Mouse (Mus musculus) hindbrain, embryonic 13.5 days (tissue): ENCODE measurements around the gene Mamld1. TPM values are rescaled to one million over a fixed set of nuclear protein-coding genes. Genes with fewer than 3 reads are reported as not detected.
A peak's percentile ranks its signal among the peaks of the same experiment; 100 is the strongest.
"Not testable (repeated sequence)": the region's sequence is repeated elsewhere in the genome, so short reads cannot be mapped to it uniquely, and the experiment has no call there.

Experiments used
- ATAC-seq: fragments of 200-750 bp; cut with Nextera tagmentation; 2 replicates; pipeline ENCODE4 v1.8.0; 2017; ENCODE audit warnings: moderate TSS enrichment; ENCODE audit not compliant: low FRiP score
- H3K27ac ChIP-seq: fragments of 300-500 bp; sonication (generic); 2 replicates; pipeline ENCODE4 v1.5.1; 2015; ENCODE audit warnings: inconsistent platforms, mild to moderate bottlenecking, moderate library complexity
- H3K27me3 ChIP-seq: fragments of 300-500 bp; sonication (generic); 2 replicates; pipeline ENCODE4 v1.6.1; 2015; ENCODE audit warnings: mild to moderate bottlenecking, inconsistent platforms
- H3K36me3 ChIP-seq: fragments of 300-500 bp; sonication (generic); 2 replicates; pipeline ENCODE4 v1.6.1; 2015; ENCODE audit warnings: mild to moderate bottlenecking, inconsistent platforms
- H3K4me1 ChIP-seq: fragments of 300-500 bp; sonication (generic); replicated peaks from 2 replicates; pipeline ENCODE4 v1.6.1; 2015; ENCODE audit warnings: inconsistent platforms
- H3K4me2 ChIP-seq: fragments of 300-500 bp; sonication (generic); 2 replicates; pipeline ENCODE4 v1.6.1; 2015; ENCODE audit warnings: inconsistent platforms, mild to moderate bottlenecking, moderate library complexity
- H3K4me3 ChIP-seq: fragments of 300-500 bp; sonication (generic); 2 replicates; pipeline ENCODE4 v1.5.1; 2015; ENCODE audit warnings: mild to moderate bottlenecking, inconsistent platforms
- H3K9ac ChIP-seq: fragments of 300-500 bp; sonication (generic); 2 replicates; pipeline ENCODE4 v1.6.1; 2015; ENCODE audit warnings: mild to moderate bottlenecking, inconsistent platforms
- H3K9me3 ChIP-seq: fragments of 300-500 bp; sonication (generic); 2 replicates; pipeline ENCODE4 v1.6.1; 2016; ENCODE audit warnings: inconsistent platforms
- WGBS: fragments of 180-500 bp; shearing (Covaris S2); methylation state at CpG from one replicate; pipeline ENCODE4 v1.1.7; 2015; 5-methylcytosine and 5-hydroxymethylcytosine counted together
- polyA plus RNA-seq: library from polyadenylated mRNA; unstranded; fragments of >200 nt; fragmentation: Nextera tagmentation; extraction: Ambion mirVana; gene quantifications from 2 replicates; pipeline ENCODE4 v1.2.1, GENCODE M21; 2015

The Mamld1 gene
- polyA plus RNA-seq = 4.7 and 4.9 TPM in 2 replicates

DNA sequence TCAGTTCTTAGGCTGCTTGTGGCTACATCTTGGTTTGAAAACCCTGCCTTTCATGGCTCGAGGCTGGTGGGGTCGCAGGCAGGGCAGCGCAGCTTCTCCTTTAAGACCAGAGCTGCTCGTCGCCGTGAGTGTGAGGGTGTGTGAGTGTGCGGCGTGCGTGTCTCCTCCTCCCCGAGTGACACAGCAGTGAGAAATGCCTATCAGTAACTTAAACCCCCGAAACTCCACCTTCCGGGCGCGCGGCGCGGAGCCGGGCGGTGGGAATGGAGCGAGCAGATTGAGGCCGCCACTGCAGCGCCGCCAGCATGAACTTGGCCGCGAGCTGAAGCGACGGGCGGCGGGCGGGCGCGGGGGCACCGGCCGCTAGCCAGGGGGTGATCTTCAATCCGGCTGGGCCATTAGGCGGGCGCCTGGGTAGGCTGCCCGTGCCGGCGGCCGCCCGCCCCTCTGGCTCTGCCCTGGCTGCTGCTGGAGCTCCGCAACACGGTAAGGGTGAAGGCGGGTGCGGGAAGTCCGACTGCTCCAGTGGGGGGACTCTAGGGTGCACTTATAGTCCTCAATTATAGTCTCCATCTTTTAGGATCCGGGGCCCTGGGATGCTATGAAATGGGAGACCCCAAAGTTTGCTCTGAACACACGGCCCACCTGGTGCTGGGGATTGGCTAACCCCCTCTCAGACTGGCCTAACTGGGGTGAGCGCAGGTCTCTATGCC lies at the start of gene Mamld1:
Mamld1 (plus strand) TSS at position 393 of the 713 bp plus-strand sequence.
- 18% methylated on average over 40 of the region's 50 CpGs for WGBS
- H3K9ac ChIP-seq = peak within 1 kb of the TSS; percentile 76
- H3K9me3 ChIP-seq = no peaks in the 10 kb centered on the region
- peak within 1 kb of the TSS; percentile 71 for H3K4me2 ChIP-seq
- H3K36me3 ChIP-seq = no peaks in the 10 kb centered on the region
- H3K27me3 ChIP-seq = peaks cover 7% of the 10 kb centered on the region; the same call in 1 of the 2 replicates
- peak within 1 kb of the TSS; percentile 55 for H3K4me3 ChIP-seq
- peak; percentile 74 for ATAC-seq
- H3K4me1 ChIP-seq = no peaks in the 10 kb centered on the region
- H3K27ac ChIP-seq = peak within 1 kb of the TSS; percentile 84

GRCm38 (mm10) chrX:71024718-71025117 lies 25.3 kb upstream of the Mamld1 start:
- Histone ChIP-seq H3K27me3 (no peaks in the 10 kb centered on the region), H3K27ac (no peak overlapping the region), H3K36me3 (no peaks in the 10 kb centered on the region), H3K4me1 (no peaks in the 10 kb centered on the region), H3K9ac (no peak overlapping the region), H3K9me3 (no peaks in the 10 kb centered on the region), H3K4me3 (no peak overlapping the region), H3K4me2 (no peak overlapping the region)
- ATAC-seq = no peak

DNA sequence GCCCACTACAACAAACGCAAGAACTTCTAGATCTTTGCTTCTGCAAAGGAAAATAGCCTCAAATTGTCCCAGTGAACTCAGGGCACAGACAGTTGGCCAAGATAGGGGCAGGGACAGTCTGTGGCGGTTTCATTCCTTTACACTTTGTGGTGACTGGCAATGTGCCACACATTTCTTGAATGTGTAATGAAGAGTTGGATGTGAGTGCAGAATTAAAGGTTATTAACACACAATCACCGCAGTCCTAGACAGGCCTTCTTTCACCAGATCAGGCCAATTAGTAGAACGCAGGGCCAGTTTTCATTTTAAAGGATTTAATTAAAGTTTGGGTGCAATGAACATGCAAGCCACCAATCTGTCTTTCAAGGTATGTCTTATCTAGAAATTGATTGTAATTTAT lies 22.0 kb upstream of the Mamld1 start:
- H3K36me3 ChIP-seq = no peaks in the 10 kb centered on the region
- no peak for ATAC-seq
- 75% methylated on average over 4 of the region's 4 CpGs for WGBS
- H3K4me2 ChIP-seq = no peak overlapping the region
- H3K4me3 ChIP-seq = no peak overlapping the region
- H3K27me3 ChIP-seq = no peaks in the 10 kb centered on the region
- H3K9me3 ChIP-seq = no peaks in the 10 kb centered on the region
- H3K9ac ChIP-seq = no peak overlapping the region
- H3K4me1 ChIP-seq = no peaks in the 10 kb centered on the region
- H3K27ac ChIP-seq = no peak overlapping the region

DNA sequence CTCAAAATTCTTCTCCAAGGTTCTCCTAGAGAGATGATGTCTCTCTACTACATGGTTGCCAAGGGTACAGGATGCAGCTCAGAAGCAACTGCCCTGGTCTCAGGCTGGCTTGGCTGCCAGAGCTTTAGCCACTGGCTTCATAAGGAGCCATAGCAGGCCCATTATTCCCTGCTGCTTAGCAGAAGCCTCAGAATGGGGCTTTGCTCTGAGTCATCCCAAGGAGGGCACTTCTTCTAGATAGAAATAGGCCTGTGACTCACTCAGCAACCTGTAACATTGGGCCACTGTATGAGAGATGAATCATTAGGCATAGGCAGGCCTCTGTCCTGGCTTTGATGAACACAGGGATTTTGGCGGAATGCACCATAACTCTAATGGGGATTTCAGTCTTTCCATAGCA lies 21.1 kb upstream of the Mamld1 start:
- not testable (repeated sequence) for H3K27me3 ChIP-seq, H3K4me2 ChIP-seq, H3K4me1 ChIP-seq, ATAC-seq, H3K9me3 ChIP-seq, H3K36me3 ChIP-seq, H3K9ac ChIP-seq, H3K27ac ChIP-seq, H3K4me3 ChIP-seq
- 90% methylated on average over 1 of the region's 1 CpGs for WGBS

DNA sequence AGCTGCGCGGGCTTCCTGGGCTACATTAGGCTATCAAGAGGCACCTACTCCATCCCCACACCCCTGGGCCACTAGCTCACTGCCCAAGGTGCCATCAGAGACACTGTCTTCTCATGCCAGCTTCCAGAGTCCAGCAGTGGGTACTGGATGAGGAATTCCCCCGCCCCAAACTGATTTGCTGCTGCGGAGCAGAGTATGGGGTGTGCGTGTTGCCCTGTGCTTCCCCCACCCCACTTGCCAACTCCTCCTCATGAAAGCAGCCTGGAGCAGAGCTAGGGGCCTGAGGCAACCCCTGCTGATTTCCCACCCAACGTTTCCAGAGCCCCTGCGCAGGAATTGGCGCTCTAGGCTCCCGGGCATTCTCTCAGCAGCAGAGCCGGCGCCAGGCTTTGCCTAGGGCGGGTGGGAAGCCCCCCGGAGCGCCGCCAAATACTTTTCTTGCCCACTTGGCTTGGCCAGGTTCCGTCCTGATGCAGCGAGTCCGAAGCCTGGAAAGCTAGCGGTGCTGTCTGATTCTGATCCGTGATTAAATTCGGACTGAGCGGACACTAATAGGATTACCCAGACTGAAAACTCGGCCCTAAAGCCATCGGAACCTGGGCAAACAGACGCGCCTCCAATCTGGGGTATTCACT lies 738 bp downstream of the Mamld1 start:
- ATAC-seq = peak; percentile 14
- no peaks in the 10 kb centered on the region for H3K4me1 ChIP-seq
- WGBS = 14% methylated on average over 26 of the region's 26 CpGs

GRCm38 (mm10) chrX:71051361-71052114 lies 1.5 kb downstream of the Mamld1 start:
- Histone ChIP-seq H3K4me3 (peak overlapping the region; percentile 55), H3K27ac (peak overlapping the region; percentile 84), H3K4me1 (no peaks in the 10 kb centered on the region), H3K27me3 (peaks cover 7% of the 10 kb centered on the region; the same call in 1 of the 2 replicates), H3K36me3 (no peaks in the 10 kb centered on the region), H3K9ac (peak overlapping the region; percentile 76), H3K4me2 (peak overlapping the region; percentile 71), H3K9me3 (no peaks in the 10 kb centered on the region)
- ATAC-seq = peak; percentile 74
- WGBS = 24% methylated on average over 28 of the region's 30 CpGs

More for the DNA sequence above, 738 bp downstream of the Mamld1 start:
- H3K27ac ChIP-seq = peak overlapping the region; percentile 84
- peak overlapping the region; percentile 76 for H3K9ac ChIP-seq
- no peaks in the 10 kb centered on the region for H3K36me3 ChIP-seq
- H3K4me3 ChIP-seq = peak overlapping the region; percentile 55
- H3K9me3 ChIP-seq = no peaks in the 10 kb centered on the region
- H3K4me2 ChIP-seq = peak overlapping the region; percentile 71
- H3K27me3 ChIP-seq = peaks cover 7% of the 10 kb centered on the region; the same call in 1 of the 2 replicates

DNA sequence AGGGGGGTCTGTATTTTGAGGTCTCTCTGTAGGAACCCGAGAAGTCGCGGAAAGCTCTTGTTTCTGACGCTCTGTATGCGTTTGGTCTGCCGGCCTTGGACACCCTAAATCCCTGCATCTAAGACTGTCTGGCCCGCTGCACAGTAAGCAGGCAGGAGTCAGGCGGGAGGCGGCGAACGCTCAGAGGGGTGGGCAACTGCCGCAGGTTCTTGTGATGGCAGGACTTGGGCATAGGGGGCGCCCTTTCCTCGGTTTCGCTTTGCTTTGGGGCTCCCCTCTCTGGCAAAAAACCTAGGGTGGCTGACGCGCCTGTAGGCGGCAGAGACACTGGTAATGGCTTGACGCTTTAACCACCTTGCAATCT lies 2.0 kb downstream of the Mamld1 start:
- Histone ChIP-seq H3K36me3 (no peaks in the 10 kb centered on the region), H3K27ac (peak overlapping the region; percentile 84), H3K4me1 (no peaks in the 10 kb centered on the region), H3K4me3 (peak overlapping the region; percentile 55), H3K4me2 (peak overlapping the region; percentile 71), H3K9ac (peak overlapping the region; percentile 76), H3K9me3 (no peaks in the 10 kb centered on the region), H3K27me3 (peaks cover 7% of the 10 kb centered on the region; the same call in 1 of the 2 replicates)
- 18% methylated on average over 9 of the region's 19 CpGs for WGBS
- ATAC-seq = peak; percentile 76

DNA sequence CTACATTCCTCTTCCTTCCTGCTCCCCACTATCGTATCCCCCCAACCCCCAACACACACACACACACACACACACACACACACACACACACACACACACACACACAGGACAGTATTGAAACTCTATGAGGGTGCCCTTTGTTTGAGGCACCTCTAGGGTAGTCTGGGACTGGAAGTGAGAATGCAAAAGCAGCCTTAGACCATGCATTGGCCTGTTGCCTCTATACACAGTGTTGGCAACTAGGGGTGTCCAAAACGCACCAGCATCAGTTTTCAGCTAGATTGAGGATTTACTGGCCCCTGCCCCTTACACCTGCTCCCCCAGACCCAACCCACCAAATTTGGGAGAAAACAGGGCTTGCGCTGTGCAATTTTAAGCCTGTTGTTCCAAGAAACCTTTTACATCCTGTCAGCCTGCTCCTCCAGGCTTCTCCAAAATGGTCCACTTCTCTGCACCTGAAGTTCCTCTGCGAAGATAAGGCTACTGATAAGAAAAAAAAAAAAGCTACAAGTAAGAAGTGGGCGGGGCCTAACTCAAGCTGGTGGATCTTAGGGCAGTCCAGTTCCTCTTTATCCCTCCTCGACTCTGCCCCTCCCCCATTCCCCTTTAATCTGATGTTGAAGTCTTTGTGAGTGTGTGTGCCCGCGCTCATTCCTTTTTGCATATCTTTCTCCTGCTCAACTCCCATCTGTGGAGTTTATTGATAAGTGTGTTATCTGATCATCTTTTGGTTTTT lies 2.6 kb downstream of the Mamld1 start:
- peak overlapping the region; percentile 55 for H3K4me3 ChIP-seq
- H3K36me3 ChIP-seq = no peaks in the 10 kb centered on the region
- peak overlapping the region; percentile 43; the same call in 1 of the 2 replicates for H3K9ac ChIP-seq
- peak overlapping the region; percentile 84 for H3K27ac ChIP-seq
- H3K4me2 ChIP-seq = peak overlapping the region; percentile 71
- no peaks in the 10 kb centered on the region for H3K4me1 ChIP-seq
- H3K9me3 ChIP-seq = no peaks in the 10 kb centered on the region
- peaks cover 7% of the 10 kb centered on the region; the same call in 1 of the 2 replicates for H3K27me3 ChIP-seq
- peak; percentile 41 for ATAC-seq
- 29% methylated on average over 7 of the region's 8 CpGs for WGBS

- no peak for ATAC-seq
- H3K27me3 ChIP-seq = 0 out of 2 replicates have a peak, but pooled peaks cover 3% of the 10 kb centered on the region
- 33% methylated on average over 5 of the region's 5 CpGs for WGBS
- no peaks in the 10 kb centered on the region for H3K36me3 ChIP-seq
- no peaks in the 10 kb centered on the region for H3K4me1 ChIP-seq
- H3K27ac ChIP-seq = no peak overlapping the region
- no peak overlapping the region for H3K4me3 ChIP-seq
- H3K9me3 ChIP-seq = no peaks in the 10 kb centered on the region
- H3K9ac ChIP-seq = no peak overlapping the region
- H3K4me2 ChIP-seq = peak overlapping the region; percentile 71
These were observed 3.2 kb downstream of the Mamld1 start for GRCm38 (mm10) chrX:71053246-71053645.

DNA sequence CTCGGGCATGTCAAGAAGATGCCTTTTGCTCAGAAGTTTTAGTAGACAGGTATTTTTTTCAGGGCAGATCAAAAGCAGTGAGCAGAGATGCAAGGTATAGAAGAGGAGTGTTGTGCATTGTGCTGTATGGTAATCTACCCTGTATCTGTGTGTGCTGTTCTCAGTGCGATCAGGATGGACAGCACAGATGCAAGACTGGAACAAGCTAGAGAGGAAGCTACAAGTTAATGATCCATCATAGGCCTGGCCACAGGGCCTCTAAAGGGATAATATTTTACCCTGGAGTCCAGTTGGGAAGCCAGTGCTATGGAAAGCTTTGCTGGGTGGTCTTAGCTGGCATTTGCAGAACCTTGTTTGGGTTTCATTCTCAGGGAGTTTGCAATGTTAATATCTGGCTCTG lies 6.9 kb downstream of the Mamld1 start:
- H3K27ac ChIP-seq = no peak overlapping the region
- no peak overlapping the region for H3K9ac ChIP-seq
- H3K9me3 ChIP-seq = no peaks in the 10 kb centered on the region
- no peak overlapping the region for H3K4me3 ChIP-seq
- H3K36me3 ChIP-seq = no peaks in the 10 kb centered on the region
- no peak for ATAC-seq
- H3K4me1 ChIP-seq = no peaks in the 10 kb centered on the region
- H3K4me2 ChIP-seq = no peak overlapping the region
- 79% methylated on average over 2 of the region's 2 CpGs for WGBS
- H3K27me3 ChIP-seq = no peaks in the 10 kb centered on the region

DNA sequence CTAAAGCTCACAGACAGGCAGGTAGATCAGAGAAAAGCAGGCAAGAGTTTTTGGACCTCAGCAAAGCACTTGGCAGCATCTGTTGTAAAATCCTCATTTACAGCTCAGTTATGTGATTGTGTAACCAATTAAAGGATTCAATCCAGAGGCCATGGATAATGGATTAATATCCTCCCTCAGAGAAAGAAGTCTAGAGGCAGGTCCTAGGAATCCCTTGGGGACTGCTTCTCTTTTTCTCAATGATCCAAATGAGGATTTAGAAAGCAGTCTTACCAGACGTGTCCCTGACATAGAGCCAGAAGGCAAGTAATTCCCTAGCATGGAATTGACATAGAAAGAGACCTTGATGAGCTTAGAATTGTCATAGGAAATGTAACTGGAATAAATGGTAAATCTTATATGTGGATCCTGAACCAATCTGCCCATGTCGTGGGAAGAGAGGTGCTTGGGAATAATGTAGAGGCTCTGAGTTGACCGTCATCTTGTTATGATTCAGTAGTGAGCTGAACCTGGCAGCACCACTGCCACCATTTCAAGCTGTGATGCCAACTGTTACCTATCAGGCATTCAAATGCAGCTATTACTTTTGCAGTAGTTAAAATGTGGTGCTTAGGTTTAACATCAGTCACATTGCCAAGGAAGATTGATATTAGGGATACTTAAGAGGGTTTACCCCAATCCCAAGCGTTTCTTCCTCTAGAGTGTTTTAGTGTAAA lies 35.2 kb downstream of the Mamld1 start:
- Histone ChIP-seq H3K4me1 (no peaks in the 10 kb centered on the region), H3K4me3 (no peak overlapping the region), H3K27ac (no peak overlapping the region), H3K9ac (no peak overlapping the region), H3K27me3 (no peaks in the 10 kb centered on the region), H3K9me3 (no peaks in the 10 kb centered on the region), H3K36me3 (no peaks in the 10 kb centered on the region), H3K4me2 (no peak overlapping the region)
- WGBS = 76% methylated on average over 4 of the region's 4 CpGs
- no peak for ATAC-seq
